Mouse (Mus musculus): Measurements from ENCODE around the gene Prkn. TPM values are rescaled to one million over a fixed set of nuclear protein-coding genes. Genes with fewer than 3 reads are reported as not detected.

Gene Prkn
- polyA plus RNA-seq, 1 experiment from 2014 or later = 2.8 TPM

DNA sequence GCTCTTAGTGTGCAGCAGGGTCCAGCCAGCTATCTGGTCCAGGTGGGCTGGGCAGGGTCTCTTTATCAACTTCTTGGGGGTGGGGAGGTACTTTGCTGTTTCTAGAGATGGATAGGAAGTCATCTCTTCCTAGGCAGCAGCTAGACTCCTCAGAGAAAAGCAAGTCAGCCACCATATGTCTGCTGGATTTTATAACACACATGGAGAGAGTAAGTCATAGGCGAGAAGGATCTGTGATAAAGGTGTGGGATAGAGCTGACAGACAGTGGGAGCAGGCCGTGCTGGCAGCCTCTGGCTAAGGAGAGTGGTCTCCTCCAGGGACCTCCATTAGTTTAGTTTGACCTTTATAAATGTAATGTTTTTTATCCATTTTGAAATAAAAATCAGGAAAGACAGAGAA lies 622.5 kb downstream of the Prkn start:
- Histone ChIP-seq H3K4me1 (ENCODE audit: insufficient read depth, low read depth, low read length) (no peaks in the 10 kb centered on the region), H3K9me3 (ENCODE audit: low read length) (no peaks in the 10 kb centered on the region), H3K4me2 (replicated peaks; ENCODE audit: low read depth, low read length) (no peak overlapping the region), H3K9ac (replicated peaks; ENCODE audit: low read depth) (no peak overlapping the region), H3K4me3 (ENCODE audit: low read depth, low read length) (no peak overlapping the region), H3K36me3 (ENCODE audit: insufficient read depth, low read length) (no peaks in the 10 kb centered on the region), H3K27me3 (replicated peaks; ENCODE audit: insufficient read depth, low read length) (no peaks in the 10 kb centered on the region), H3K27ac (ENCODE audit: low read length) (no peak overlapping the region)
- 82% methylated on average over 2 of the region's 2 CpGs for WGBS
- TF ChIP-seq EP300 (IDR thresholded peaks at IDR 0.05) (no peak), CTCF (IDR thresholded peaks at IDR 0.05) (no peak)
- no peak for DNase-seq (ENCODE audit: low spot score)
- ATAC-seq = no peak

DNA sequence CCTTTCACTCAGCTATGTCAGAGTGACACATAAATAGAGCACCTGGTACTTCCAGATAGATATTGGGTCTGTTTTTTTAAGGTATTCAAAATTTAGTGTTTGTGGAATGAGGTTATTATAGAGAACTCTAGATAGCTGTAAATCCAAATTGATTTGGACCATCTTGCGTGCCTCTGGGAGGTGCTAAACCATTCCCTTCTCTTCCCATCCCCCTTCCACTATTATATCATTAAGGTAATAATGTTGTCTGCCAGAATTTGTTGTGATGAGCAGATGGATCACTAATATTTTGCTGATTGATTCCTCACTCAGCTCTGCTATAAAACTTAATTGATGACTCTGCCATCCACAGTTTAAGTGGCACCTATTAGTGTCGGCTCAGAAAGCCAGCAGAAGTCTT lies 625.9 kb downstream of the Prkn start:
- Histone ChIP-seq H3K4me2 (replicated peaks; ENCODE audit: low read depth, low read length) (no peak overlapping the region), H3K4me1 (ENCODE audit: insufficient read depth, low read depth, low read length) (no peaks in the 10 kb centered on the region), H3K36me3 (ENCODE audit: insufficient read depth, low read length) (no peaks in the 10 kb centered on the region), H3K27me3 (replicated peaks; ENCODE audit: insufficient read depth, low read length) (no peaks in the 10 kb centered on the region), H3K9ac (replicated peaks; ENCODE audit: low read depth) (no peak overlapping the region), H3K4me3 (ENCODE audit: low read depth, low read length) (no peak overlapping the region), H3K9me3 (ENCODE audit: low read length) (no peaks in the 10 kb centered on the region), H3K27ac (ENCODE audit: low read length) (no peak overlapping the region)
- no peak for ATAC-seq
- WGBS = 76% methylated on average over 2 of the region's 2 CpGs
- TF ChIP-seq EP300 (IDR thresholded peaks at IDR 0.05) = no peak
- TF ChIP-seq CTCF (IDR thresholded peaks at IDR 0.05) = no peak
- no peak for DNase-seq (ENCODE audit: low spot score)

DNA sequence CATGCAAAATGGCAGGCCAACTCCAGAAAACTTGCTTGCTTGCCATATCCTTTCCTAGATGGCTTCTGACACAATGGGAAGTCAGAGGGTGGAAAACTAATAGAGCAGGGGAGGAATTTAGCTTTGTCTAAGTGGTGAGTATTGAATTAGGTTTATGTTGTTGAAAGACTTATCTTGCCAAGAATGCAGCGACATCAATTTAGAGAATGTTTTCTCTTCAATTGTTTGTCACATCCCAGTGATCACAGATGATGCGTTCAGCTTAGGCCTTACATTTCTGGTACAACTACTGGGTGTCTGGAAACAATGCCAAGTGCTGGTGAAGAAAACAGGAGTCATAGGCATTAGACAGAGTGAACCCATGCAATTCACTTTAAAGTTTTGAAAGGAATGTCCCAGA lies 628.4 kb downstream of the Prkn start:
- Histone ChIP-seq H3K9ac (replicated peaks; ENCODE audit: low read depth) (no peak overlapping the region), H3K36me3 (ENCODE audit: insufficient read depth, low read length) (no peaks in the 10 kb centered on the region), H3K4me1 (ENCODE audit: insufficient read depth, low read depth, low read length) (no peaks in the 10 kb centered on the region), H3K4me3 (ENCODE audit: low read depth, low read length) (no peak overlapping the region), H3K27ac (ENCODE audit: low read length) (no peak overlapping the region), H3K27me3 (replicated peaks; ENCODE audit: insufficient read depth, low read length) (no peaks in the 10 kb centered on the region), H3K4me2 (replicated peaks; ENCODE audit: low read depth, low read length) (no peak overlapping the region), H3K9me3 (ENCODE audit: low read length) (no peaks in the 10 kb centered on the region)
- no peak for TF ChIP-seq CTCF (IDR thresholded peaks at IDR 0.05)
- TF ChIP-seq EP300 (IDR thresholded peaks at IDR 0.05) = no peak
- DNase-seq (ENCODE audit: low spot score) = no peak
- 81% methylated on average over 2 of the region's 2 CpGs for WGBS
- ATAC-seq = no peak

DNA sequence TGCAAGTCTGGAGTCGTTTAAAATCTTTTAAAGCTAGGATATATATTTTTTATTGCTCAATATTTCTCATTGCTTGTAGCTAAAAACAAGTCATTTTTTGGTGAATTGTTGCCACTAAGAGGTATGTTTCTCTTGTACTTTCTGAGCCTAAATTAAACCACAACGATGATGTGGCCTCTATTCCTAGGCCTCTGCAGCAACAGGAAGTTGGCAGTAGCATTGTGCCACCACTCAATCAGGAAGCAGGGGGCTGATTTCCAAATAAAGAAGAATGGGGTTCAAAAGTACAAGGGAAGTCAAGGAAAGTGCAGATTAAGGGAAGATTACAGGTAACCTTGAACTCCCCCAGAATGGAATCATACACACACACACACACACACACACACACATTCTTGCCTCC lies 642.8 kb downstream of the Prkn start:
- Histone ChIP-seq H3K27ac (ENCODE audit: low read length) (no peak overlapping the region), H3K9ac (replicated peaks; ENCODE audit: low read depth) (no peak overlapping the region), H3K4me2 (replicated peaks; ENCODE audit: low read depth, low read length) (no peak overlapping the region), H3K27me3 (replicated peaks; ENCODE audit: insufficient read depth, low read length) (no peaks in the 10 kb centered on the region), H3K36me3 (ENCODE audit: insufficient read depth, low read length) (no peaks in the 10 kb centered on the region), H3K9me3 (ENCODE audit: low read length) (no peaks in the 10 kb centered on the region), H3K4me1 (ENCODE audit: insufficient read depth, low read depth, low read length) (no peaks in the 10 kb centered on the region), H3K4me3 (ENCODE audit: low read depth, low read length) (no peak overlapping the region)
- WGBS = 59% methylated on average over 2 of the region's 2 CpGs
- DNase-seq (ENCODE audit: low spot score) (no peak), ATAC-seq (no peak)
- 0 out of 2 replicates have a peak, but pooled peaks have one; percentile 15 for TF ChIP-seq EP300 (IDR thresholded peaks at IDR 0.05)
- TF ChIP-seq CTCF (IDR thresholded peaks at IDR 0.05) = no peak

DNA sequence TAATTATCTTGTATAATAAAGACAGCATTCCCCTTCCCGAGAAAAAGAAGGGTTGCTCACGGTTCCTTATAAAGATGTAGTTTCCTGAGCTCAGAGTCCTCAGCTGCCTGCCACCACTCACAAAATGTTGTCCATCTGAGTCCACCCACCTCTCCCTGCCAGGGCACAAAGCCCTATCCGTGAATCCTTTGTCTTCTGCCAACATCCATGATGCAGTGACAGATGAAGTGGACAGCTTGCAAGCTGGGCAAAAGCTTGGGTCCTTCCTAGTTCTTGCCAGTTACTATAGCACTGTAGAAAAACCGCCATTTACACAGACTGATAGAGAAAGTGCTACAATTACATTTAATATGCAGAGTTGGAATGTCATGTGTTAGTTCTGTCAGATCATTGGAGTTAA lies 649.9 kb downstream of the Prkn start:
- H3K9ac ChIP-seq (replicated peaks; ENCODE audit: low read depth) = no peak overlapping the region
- no peaks in the 10 kb centered on the region for H3K27me3 ChIP-seq (replicated peaks; ENCODE audit: insufficient read depth, low read length)
- no peak overlapping the region for H3K4me3 ChIP-seq (ENCODE audit: low read depth, low read length)
- no peaks in the 10 kb centered on the region for H3K4me1 ChIP-seq (ENCODE audit: insufficient read depth, low read depth, low read length)
- no peaks in the 10 kb centered on the region for H3K36me3 ChIP-seq (ENCODE audit: insufficient read depth, low read length)
- no peak overlapping the region for H3K27ac ChIP-seq (ENCODE audit: low read length)
- no peak for DNase-seq (ENCODE audit: low spot score)
- H3K4me2 ChIP-seq (replicated peaks; ENCODE audit: low read depth, low read length) = no peak overlapping the region
- ATAC-seq = no peak
- 81% methylated on average over 4 of the region's 4 CpGs for WGBS
- no peak for TF ChIP-seq CTCF (IDR thresholded peaks at IDR 0.05)
- no peak for TF ChIP-seq EP300 (IDR thresholded peaks at IDR 0.05)
- H3K9me3 ChIP-seq (ENCODE audit: low read length) = no peaks in the 10 kb centered on the region

DNA sequence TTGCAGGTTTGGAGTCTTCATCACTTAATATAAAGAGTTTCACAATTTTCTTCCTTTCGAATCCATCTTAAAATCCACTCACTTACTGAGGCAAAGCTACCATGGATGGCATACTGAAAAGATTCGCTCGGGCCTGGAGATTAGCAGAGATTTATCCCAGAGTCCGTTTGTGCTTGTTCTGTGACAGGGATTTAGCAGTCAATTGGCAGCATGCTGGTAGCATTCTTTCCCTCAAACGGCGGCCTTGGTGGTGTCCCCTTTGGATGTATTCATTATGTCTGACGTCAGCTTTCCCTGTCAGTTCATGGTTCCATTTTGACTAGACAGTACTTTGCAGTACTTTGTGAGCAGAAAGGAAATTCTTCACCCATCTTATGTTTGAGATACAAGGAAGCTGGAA lies 662.4 kb downstream of the Prkn start:
- Histone ChIP-seq H3K9ac (replicated peaks; ENCODE audit: low read depth) (no peak overlapping the region), H3K4me1 (ENCODE audit: insufficient read depth, low read depth, low read length) (no peaks in the 10 kb centered on the region), H3K4me2 (replicated peaks; ENCODE audit: low read depth, low read length) (no peak overlapping the region), H3K27ac (ENCODE audit: low read length) (no peak overlapping the region), H3K27me3 (replicated peaks; ENCODE audit: insufficient read depth, low read length) (no peaks in the 10 kb centered on the region), H3K4me3 (ENCODE audit: low read depth, low read length) (no peak overlapping the region), H3K9me3 (ENCODE audit: low read length) (no peaks in the 10 kb centered on the region), H3K36me3 (ENCODE audit: insufficient read depth, low read length) (no peaks in the 10 kb centered on the region)
- 74% methylated on average over 7 of the region's 7 CpGs for WGBS
- DNase-seq (ENCODE audit: low spot score) (no peak), ATAC-seq (no peak)
- TF ChIP-seq CTCF (IDR thresholded peaks at IDR 0.05) (no peak), EP300 (IDR thresholded peaks at IDR 0.05) (no peak)

DNA sequence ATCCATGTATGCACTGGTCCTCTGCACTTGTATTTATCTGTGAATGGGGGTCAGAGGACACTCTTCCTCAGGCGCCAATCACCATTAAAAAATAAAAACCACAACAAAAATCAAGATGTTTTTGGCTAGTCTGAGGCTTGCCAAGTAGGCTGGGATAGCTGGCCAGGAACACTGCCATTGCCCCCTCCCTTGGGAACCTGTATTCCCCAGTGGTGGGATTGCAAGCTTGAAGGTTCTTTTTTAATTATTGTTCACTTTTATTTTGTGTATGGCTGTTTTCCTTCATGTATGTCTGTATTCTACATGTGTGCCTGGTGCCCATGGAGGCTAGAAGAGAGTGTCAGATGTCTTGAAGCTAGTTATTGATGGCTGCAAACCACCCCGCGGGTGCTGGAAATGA lies 664.3 kb downstream of the Prkn start:
- TF ChIP-seq EP300 (IDR thresholded peaks at IDR 0.05) (no peak), CTCF (IDR thresholded peaks at IDR 0.05) (no peak)
- no peak for DNase-seq (ENCODE audit: low spot score)
- no peak for ATAC-seq
- Histone ChIP-seq H3K27me3 (replicated peaks; ENCODE audit: insufficient read depth, low read length) (no peaks in the 10 kb centered on the region), H3K4me1 (ENCODE audit: insufficient read depth, low read depth, low read length) (no peaks in the 10 kb centered on the region), H3K4me2 (replicated peaks; ENCODE audit: low read depth, low read length) (no peak overlapping the region), H3K9me3 (ENCODE audit: low read length) (no peaks in the 10 kb centered on the region), H3K36me3 (ENCODE audit: insufficient read depth, low read length) (no peaks in the 10 kb centered on the region), H3K9ac (replicated peaks; ENCODE audit: low read depth) (no peak overlapping the region), H3K4me3 (ENCODE audit: low read depth, low read length) (no peak overlapping the region), H3K27ac (ENCODE audit: low read length) (no peak overlapping the region)
- 90% methylated on average over 3 of the region's 3 CpGs for WGBS

Measured in lung, postnatal 0 days (tissue).